Mouse (Mus musculus) right cerebral cortex, postnatal 36 days (tissue): ENCODE data around the gene Hecw2.

Source experiments
- DNase-seq, 2 experiments: peaks; one replicate each; pipeline ENCODE4 v3.0.0; 2022; ENCODE audit warnings: low spot score in 2 of 2, mixed read lengths in 1 of 2

Hecw2 gene

DNA sequence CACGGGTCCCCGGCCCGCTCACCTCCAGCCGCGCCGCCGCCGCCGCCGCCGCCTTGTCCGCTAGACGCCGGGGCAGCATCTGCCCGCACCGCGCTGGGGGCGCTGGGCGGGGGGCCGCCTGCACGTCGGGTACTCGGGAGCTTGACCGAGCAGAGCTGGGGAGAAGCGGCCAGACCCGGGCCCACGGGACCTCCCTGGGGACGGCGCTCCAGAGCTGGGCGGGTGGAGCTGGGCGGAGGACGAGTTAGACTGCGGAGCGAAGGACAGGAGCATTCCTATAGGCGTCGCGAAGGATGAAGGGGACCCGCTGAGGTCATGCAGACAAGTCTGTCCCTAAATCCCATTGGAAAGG, at the start of gene Hecw2:
Gene Hecw2 (minus strand): TSS at position 215 of the 352 bp plus-strand sequence.
- DNase-seq, result peak; percentile 8 to 26

- DNase-seq, result no peak
These were observed 47.8 kb upstream of the Hecw2 start for GRCm38 (mm10) chr1:54242722-54243121.

GRCm38 (mm10) chr1:54220273-54220672, 25.3 kb upstream of the Hecw2 start:
- no peak for DNase-seq

GRCm38 (mm10) chr1:54194183-54194953, 600 bp downstream of the Hecw2 start:
- peak; percentile 52 to 58 for DNase-seq

GRCm38 (mm10) chr1:54193191-54193770, 1.7 kb downstream of the Hecw2 start:
- DNase-seq, result no peak

- no peak for DNase-seq
These were observed 7.4 kb downstream of the Hecw2 start for GRCm38 (mm10) chr1:54187579-54187978.

DNA sequence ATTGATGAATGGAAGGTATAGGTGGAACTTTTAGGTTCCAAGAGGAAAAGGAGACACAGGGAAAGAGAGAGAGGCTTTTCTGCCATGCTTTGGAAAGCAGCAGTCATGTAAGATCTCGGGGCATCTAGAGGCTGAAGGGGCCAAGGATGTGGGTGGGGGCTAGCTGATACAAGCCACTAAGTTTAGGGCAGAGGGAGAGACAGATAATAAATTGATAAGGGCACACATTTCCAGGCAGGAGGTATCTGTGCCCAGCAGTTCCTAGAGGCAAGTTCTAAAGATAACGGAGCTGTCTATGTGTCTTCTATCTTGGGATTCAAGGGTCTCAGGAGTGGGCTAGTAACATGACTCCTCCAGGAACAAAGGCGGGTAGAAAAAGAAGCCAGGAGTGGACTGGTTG, 8.6 kb downstream of the Hecw2 start:
- DNase-seq, result no peak

DNA sequence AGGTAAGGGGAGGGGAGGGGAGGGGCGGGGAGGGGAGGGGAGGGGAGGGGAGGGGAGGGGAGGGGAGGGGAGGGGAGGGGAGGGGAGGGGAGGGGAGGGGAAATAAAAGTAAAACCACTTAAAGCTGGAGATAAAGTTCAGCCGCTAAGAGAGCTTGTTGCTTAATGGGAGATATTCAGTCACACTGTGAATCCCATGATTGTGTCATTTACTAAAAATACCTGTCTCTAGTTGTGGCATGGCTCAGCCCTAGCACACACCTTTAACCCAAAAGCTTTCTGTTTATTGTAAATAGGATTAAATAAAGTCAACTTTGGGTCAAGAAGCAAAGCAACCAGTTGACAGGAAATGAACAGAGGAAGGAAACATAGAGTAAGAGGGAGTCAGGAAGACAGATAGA, 14.3 kb downstream of the Hecw2 start:
- no peak for DNase-seq

- DNase-seq, result no peak
These were observed 15.8 kb downstream of the Hecw2 start for GRCm38 (mm10) chr1:54179179-54179578.

- no peak for DNase-seq
These were observed 18.4 kb downstream of the Hecw2 start for GRCm38 (mm10) chr1:54176592-54176991.

GRCm38 (mm10) chr1:54168014-54168413, 27.0 kb downstream of the Hecw2 start:
- DNase-seq, result no peak

DNA sequence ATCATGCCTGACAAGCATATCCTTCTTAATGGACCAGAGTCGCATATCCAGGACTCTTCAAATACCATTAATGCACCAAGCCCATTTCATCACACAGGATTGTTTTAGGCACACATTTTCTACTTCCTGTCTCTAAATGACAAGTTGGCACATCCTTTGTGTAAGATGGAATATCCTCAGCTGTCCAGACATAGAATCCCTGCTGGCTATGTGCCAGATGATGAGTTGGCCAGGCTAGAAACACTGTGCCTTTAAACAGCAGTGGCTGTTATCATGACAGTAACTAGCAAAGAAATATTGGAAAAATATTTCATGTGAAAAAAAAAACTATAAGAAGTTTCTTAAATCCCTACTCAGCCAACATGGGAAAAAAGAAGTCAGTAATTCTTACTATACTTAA, 35.4 kb downstream of the Hecw2 start:
- no peak for DNase-seq

DNA sequence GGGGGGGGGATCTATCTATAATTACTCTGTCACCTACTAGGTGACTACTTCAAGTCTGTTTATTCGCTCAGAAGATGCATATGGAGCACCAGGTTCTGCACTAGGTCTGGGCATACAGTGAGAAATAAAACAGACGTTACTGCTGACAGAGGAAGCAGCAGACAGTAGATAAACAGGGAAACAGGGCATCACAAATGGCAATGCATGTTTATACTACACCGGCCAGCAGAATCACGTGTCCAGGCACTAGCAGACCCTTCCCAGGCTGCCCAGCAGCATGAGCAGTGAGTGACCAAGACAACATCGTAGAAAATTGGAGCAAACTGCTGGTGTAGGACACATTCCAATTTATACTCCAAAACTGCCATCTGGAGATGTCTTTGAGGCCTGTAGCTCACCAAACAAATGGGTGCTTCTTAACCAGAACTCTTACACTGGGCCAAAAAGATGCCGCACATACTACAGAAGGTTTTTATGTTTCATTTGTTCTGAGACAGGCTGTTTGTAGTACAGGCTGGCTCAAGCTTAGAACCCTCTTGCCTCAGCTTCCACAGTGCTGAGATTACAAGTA, 41.7 kb downstream of the Hecw2 start:
- no peak for DNase-seq

DNA sequence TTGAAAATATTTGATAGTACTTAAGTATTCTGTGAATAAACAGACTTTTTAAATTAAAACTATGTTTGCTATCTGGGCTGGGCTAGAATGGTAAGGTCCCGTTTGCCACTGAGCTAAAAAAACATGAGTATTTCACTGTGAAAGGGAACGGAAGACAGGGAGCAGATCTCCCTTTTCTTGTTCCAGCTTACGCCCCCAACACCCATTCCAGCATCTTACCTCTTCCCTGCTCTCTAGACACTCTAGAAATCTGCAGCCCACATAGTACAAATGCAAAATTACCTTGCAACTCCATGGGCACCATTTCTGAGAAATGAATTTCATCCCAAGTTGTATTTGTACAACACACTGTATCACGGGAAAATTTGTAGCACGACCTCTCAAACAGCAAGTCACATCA, 49.9 kb downstream of the Hecw2 start:
- no peak for DNase-seq

GRCm38 (mm10) chr1:54133802-54134436, 61.0 kb downstream of the Hecw2 start:
- DNase-seq, result peak in 1 of 2 experiments; percentile 28

GRCm38 (mm10) chr1:54128714-54129431, 66.1 kb downstream of the Hecw2 start:
- DNase-seq, result no peak

- no peak for DNase-seq
These were observed 67.8 kb downstream of the Hecw2 start for GRCm38 (mm10) chr1:54126991-54127742.

GRCm38 (mm10) chr1:54122551-54122950, 72.4 kb downstream of the Hecw2 start:
- no peak for DNase-seq

- DNase-seq, result no peak
These were observed 73.8 kb downstream of the Hecw2 start for GRCm38 (mm10) chr1:54121071-54121730.

GRCm38 (mm10) chr1:54119638-54120320, 75.2 kb downstream of the Hecw2 start:
- no peak for DNase-seq
